Mouse (Mus musculus): ENCODE data around the gene Hs2st1.

GRCm38 (mm10) chr3:144400374-144400773 lies 169.6 kb downstream of the Hs2st1 start:
- TF ChIP-seq CTCF (IDR thresholded peaks at IDR 0.05; ENCODE audit: low read depth) = no peak
- no peak for TF ChIP-seq EP300 (IDR thresholded peaks at IDR 0.05; ENCODE audit: low read depth)
